Mouse (Mus musculus) heart, adult 9 months (tissue): ENCODE results near the gene Hprt.

Experiments used
- DNase-seq, 2 experiments: peaks; one replicate each; pipeline ENCODE4 v3.0.0; 2022; ENCODE audit warnings: low spot score in 2 of 2

Hprt gene

DNA sequence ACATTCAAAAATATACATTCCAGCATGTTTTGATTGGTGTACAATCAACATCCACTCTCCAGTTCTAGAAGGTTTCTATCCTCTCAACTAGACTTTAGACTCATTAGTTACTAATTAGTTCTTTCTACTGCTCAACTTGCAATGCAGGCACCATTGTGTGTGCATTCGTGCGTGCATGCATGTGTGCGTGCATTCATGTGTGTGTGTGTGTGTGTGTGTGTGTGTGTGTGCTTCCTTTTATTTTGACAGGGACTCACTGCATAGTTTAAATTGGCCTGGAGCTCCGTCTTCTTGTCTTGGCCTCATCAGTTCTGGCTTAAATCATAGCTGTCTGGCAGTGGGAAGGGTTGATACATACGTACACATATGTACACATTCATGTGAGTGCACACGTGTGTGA lies 53.1 kb downstream of the Hprt start:
- no peak for DNase-seq

DNA sequence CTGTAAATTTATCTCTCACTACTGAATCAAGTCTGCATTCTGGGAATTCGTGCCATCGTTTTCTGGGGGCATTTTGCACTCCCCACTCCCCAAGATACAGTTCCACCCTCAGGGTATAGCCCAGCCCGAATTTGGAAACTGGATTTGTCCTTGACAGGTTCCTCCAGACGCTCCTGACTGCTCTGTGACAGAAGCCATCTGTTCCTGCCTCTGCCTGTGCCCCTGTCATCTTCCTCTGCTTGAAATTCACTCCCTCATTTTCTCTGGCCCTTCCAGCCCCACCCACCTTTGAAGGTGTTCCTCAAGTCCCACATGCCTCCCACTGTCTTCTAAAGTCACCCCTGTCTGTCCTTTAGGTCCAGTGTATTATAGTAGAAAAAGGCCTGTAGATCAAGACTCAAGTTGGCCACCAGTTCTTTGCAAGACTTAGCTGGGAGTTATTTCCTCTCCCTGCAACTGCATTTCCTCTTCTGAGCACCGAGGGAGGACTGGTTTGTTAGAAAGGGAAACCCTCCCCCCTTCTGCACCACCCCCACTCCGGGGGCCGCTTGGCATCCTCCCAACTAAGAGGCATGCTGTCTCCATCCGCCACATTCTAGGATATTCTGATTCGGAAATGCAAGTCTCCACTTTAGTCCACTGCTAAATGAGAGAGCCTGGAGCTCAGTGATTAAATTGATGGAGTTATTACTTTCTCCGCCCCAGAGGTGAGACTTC lies 57.4 kb downstream of the Hprt start:
- peak in 1 of 2 experiments; percentile 51 for DNase-seq

DNA sequence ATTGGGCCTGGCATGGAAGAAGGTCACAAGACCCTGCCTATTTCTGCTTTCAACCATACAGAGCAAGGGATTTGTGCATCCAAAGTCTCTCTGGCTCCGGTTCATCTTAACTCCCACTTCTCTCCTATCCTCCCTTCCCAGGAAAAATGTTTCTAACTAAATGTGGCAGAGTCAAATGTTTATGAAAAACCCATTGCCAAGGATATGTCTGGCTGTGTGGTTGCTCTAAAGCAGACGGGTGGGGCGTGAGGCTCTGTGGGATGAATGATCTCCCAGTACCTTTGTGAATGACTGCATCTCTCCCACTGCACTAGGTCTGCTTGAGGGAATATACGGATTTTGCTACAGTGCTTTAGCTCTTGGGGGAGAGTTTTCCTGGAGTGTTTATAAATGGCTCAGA lies 58.1 kb downstream of the Hprt start:
- no peak for DNase-seq

DNA sequence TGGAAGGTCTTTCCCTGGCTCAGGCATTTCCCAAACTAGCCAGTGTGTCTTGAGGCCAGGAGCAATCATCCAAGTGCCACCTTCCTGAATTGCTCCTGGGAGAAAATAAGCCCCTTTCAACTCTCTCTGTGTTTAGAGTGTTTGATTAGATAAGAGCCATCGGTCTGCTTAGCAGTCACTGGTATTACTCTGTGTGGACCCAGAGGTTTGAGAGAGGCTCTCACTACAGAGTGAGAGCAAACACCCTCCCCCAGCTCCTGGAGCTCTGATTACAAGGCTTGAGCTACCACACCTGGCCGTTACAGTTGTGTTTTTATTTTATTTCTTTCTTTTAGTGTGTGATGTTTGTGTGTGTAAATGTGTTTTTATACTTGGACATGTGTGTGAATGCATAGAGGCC lies 59.0 kb downstream of the Hprt start:
- no peak for DNase-seq

DNA sequence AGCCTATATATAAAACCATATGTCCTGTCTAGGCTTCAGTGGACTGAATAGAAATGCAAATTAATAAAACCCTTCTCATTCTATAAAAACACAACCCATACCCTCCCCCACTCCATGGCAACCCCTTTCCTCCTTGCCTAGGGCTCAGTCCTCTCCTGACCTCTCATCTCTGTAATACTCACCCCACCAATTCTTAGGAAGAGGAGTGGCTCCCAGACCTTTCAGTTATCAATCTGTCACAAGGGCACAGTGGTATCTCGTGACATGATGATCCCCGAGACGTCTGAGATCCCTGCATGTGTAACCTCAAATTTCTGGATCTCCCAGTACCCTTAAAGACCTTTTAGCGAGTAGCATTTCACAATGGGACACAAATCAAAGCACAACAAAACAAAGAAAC lies 61.3 kb downstream of the Hprt start:
- no peak for DNase-seq

DNA sequence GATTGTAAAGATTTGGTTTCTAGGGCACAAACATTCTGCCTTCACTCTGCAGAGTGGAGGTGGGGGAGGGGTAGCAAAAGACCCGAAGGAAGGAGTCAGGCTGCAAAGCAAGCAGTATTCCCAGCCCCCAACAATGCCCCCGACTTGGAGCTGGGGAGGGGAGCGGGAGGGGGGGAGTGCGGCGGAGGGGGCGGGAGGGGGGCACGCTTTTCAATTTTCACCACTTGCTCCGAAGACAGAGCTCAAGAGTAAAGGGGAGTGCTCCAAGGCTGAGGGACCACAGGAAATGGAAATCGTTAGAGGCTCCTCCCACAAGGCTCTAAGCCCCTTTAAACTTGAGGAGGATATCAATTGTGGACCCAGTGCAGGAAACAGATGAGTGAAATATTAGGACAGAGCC lies 62.4 kb downstream of the Hprt start:
- no peak for DNase-seq

DNA sequence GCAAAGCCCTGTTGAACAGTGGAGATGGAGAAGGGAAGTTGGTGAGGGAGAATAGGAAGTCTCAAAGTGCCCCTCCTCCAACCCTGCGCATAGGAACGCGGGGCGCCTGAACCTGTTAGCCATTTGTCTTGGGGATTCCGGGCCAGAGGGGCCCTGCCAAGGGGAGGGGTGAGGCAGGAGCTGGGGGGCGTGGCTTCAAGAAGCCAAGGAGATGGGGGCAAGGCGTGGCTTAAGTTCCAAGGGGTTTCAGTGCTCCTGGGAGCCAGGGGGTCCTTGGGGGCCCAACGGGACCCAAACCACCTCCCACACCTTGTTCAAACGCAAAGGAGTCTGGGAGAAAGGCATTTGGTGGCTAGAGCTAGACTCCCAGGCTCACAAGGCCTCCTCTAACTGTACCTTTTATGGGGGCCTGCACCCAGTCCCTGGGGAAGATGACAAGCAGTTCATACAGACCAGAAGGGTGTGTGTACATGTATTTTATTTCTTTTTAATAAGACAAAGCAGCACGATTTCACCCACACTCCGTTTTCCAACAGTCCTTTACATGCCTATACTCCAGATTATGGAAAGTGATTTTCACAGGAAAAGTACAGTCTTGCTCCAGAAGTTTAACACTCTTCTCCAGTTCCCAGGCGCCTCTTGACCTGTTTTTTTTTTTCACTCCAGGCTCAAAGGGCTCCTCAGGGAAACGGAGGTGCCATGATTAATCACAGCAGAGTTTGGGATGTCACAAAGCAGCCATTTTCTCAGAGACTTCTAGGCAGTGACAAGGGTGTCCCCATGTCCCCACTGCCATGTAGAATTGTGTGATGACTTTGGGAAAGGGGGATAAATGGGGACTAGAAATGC lies 64.9 kb downstream of the Hprt start:
- DNase-seq: no peak

DNA sequence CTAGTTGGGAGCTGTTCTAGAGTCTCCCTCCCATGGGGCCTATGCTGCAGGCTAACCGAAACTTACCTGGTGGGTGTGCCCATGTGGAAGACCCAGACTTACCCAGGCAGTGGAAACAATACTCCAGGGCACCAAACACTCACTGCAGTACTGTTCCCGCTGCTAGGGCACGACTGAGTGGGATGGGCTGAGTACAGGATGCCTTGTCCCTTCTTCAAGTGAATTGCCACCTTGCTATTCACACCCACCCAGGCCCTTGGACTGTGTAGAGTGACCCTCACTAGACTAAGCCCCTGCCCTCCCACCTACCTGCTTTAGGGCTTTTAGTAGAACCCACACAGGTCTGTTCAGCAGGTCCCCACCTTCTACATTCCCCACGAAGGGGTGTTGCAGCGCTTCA lies 65.9 kb downstream of the Hprt start:
- no peak for DNase-seq

DNA sequence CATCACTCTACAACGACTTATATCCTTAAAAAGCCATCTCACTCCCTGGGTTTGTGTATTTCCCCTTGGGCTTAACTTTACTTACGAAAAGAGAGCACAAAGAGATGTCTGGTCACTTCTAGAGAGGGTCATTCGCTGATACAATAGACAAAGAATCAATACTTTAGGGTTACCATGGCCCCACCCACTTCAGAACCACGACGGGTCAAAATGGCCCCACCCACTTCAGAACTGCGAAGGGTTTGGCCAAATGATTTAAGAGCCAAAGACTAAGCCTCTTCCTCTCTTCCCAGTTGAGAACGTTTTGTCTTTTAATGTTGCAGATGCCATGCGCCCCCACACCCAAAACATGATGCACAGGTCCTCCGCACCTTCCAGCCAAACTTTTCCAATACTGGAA lies 67.8 kb downstream of the Hprt start:
- DNase-seq: no peak

DNA sequence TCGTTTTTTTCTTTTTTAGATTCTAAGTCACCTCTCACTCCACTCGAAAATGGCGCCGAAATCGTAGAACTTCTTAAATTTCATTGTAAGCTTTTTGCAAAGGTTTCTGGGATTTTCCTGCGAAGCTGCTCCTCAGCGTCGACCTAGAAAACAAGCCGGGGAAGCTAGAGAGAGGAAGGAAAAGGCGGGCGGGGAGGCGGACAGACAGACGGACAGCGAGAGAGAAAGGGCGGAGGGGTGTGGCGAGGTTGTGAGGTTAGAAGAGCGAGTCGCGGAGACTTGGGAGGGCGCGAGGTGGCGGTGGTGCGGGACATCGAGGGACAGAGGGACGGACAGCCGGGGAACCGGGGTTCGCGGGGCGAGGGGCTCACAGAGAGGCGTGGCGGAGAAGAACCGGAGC lies 68.7 kb downstream of the Hprt start:
- peak; percentile 29 to 48 for DNase-seq

DNA sequence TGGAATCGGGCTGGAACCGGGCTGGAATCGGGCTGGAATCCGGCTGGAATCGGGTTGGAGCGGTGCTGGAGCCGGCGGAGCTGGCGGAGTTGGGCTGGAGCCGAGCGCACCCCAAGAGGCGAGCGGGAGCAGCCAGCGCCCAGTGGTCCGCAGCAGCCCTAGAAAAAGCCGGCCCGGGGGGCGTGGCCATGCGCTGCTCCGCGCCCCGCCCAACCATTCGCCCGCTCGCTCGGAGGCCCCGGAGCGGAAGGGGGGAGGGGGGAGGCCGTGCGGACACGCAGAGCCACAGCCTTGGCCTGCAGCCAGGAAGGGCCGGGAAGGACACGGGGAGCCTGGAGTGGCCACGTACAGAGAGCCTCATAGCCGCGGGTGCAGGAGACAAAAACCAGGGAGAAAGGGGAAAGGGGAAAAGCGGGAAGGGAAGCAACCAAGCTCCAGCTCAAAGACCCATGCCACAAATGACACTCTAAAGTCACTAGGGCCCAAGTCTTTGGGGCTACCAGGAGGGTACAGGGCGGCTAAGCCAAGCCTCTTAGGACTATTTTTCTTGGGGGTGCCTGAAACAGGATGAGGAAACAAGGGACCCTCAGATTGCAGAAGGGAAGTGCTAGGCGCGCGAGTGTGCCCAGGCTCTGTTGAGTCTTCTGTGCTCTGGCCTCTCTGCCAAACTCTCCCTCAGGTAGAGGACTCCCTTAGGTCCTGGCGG lies 69.3 kb downstream of the Hprt start:
- peak; percentile 85 to 86 for DNase-seq

DNA sequence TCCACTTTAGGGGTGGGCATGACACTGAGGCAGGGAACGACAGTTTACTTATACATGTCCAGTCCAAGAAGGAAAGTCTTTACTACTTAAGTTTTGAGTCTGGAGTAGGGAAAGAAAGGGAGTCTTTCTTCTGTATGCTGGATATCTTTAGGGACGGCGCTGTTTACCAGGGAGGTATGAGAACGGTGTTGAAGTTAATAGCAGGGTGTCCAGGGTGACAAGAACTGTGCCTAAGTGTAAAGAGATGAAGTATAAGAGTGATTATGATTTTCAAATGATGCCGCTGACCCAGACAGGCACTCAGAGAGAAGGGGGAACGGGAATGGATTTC lies 69.8 kb downstream of the Hprt start:
- no peak for DNase-seq

DNA sequence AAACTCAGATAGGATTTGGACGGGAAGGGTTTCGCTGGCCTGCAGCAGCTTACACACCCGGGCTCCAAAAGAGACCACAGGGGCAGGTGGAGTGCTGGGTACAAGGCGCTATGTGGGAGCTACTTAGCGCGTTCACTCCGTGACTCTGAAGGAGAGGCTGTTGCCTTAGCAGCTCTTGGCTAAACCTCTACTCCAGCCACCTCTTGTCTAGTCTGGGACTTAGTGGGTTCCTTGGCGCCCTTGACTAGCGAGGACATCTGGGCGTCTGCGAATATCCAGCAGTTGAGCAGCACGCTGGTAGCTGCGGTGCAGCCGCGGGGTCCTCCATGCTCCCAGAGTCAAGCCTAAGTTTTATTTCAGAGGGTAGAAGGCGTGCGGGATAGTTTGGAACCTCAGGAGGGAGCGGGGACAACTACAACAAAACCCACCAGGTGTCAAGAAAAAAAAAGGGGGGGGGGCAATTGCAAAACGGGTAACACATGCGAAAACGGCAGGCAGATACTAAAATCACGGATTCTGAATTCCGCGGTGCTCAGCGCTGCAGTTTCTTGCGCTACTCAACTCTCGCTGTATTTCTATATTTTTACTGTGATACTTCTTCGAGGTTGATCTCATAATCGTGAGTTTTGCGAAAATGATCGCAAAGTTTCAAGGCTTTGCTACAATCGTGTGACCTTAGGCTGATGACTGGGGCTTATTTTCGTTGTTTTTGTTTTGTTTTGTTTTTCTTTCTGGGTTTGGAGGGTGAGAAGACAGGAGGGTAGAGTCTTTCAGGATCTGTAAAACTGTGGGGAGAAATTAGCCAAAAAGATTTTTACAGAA lies 70.7 kb downstream of the Hprt start:
- no peak for DNase-seq

DNA sequence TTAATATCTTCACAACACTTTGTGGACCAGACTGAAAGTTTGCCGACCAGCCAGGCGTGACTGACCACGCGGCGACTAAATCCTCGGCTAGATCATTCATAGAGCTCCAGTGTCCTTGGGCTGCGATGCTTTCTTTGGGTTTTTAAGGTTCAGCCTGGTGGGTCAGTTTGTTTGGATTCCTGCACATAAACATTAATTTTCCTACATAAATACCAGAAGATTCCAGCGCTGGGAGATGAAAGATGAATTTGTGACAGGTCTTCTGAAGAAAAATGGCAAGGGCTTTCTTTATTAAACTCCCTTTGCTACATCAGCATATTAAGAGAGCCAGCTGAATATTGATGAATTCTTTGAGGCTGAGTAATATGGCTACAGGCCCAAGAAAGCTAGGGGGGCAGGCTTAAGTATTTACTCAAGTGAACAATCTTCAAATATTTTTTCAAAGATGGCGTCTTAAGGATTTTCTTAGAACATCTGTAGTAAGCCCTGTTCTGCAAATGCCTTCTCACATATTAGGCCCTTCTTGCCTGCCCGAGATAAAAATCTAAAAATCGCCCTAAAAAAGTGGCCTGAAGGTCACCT lies 71.6 kb downstream of the Hprt start:
- DNase-seq: no peak

DNA sequence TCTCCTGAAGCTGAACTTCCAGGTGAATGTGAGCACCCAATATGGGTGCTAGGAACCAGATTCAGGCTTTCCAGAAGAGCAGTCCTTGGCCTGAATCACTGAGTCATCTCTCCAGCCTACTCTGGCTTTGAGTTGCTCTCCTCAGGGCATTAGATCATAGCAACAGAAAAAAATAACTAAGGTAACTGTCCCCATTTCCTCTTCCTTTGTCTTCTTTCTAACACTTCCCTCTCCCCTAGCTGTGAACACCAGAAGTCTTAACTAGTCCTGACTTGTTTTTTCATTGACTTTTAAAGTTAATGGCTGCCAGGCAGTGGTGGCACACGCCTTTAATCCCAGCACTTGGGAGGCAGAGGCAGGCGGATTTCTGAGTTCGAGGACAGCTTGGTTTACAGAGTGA lies 76.5 kb downstream of the Hprt start:
- DNase-seq: no peak
